Mouse (Mus musculus) lung, postnatal 36 days (tissue): ENCODE results near the gene Mns1.
"Not testable (repeated sequence)": the region's sequence is repeated elsewhere in the genome, so short reads cannot be mapped to it uniquely, and the experiment has no call there.

Source experiments
- DNase-seq: peaks from one replicate; pipeline ENCODE4 v3.0.0; 2022; ENCODE audit warnings: mixed read lengths

Gene Mns1

DNA sequence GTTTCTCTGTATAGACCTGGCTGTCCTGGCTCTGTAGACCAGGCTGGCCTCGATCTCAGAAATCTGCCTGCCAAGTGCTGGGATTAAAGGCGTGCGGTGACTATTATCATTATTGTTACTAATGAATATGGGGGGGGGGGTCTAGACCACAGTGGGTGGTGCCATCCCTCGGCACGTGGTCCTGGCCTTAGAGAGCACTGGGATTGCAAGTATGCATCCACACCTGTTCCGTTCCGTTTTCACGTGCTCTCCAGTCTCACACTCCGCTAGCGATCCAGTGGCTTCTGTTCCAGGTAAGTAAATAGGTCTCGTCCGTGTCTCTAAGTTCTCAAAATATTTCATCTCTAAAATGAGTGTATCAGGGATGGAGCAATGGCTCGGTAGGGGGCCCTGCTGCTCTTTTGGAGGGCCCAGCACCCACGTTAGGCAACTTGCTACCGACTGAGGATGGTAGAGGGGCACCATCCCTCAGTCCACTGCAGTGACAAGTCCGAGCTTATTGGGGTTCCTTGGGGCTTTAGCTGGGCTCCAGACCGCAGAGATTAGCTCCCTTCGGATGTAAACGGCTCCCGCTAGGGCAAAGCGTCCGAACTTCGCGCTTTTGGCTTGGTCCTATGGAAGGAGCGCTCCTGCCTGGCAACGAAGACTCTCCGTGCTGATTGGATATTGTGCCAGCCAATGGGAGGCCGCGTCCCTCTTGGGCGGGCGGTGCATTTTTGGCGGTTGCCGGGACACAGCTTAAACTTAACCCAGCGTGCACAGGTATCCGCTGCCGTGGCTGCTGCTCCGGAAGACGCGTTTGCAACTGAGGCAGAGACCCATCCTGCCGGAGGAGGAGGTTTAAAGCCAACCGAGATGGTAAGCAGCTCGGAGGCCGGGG, at the start of gene Mns1:
TSS of gene Mns1 (plus strand) at position 190 of the 880 bp plus-strand sequence.
- peak; percentile 96 for DNase-seq

DNA sequence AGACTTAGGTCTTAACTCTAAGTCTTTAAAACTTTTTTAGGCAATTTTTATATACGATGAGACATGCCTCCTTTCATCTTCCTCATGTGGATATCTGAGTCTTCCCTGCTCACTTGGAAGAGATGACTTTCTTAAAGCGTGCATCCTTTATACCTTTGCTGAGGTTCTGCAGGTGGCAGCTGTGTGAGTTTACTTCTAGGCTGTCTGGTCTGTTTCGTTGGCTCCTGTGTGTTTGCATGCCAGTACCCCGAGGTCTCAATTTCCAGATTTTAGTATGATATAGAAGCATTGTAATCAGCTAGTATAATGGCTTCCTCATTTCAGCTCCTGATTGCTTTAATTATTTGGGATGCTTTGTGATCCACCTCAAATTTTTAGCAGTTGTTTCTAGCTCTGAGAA, 48.9 kb upstream of the Mns1 start:
- DNase-seq: no peak

DNA sequence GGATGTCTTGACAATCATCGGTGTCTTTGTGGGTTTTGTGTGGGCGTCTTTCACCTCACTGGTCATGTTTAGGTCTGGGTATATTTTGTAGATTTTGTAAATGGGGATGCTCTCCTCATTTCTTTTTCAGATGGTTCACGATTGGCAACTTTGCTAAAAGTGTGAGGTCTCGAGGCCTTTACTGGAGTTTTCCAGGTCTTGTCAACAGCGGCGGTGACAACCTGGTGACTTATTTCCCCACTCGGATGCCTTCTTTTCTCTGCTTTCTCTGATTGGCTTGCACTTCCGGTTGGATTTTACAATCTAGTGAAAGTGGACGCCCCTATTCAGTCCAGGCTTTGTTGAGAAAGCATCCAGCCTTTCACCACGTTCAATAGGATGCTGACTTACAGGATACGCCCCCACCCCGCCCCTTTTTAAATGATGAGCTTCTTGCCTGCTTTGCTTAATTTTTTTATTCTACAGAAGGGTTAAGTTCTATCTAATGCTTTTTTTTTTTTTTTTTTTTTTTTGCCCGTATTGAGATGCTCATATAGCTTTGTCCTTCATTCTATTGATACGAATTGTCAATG, 48.3 kb upstream of the Mns1 start:
- DNase-seq: no peak

DNA sequence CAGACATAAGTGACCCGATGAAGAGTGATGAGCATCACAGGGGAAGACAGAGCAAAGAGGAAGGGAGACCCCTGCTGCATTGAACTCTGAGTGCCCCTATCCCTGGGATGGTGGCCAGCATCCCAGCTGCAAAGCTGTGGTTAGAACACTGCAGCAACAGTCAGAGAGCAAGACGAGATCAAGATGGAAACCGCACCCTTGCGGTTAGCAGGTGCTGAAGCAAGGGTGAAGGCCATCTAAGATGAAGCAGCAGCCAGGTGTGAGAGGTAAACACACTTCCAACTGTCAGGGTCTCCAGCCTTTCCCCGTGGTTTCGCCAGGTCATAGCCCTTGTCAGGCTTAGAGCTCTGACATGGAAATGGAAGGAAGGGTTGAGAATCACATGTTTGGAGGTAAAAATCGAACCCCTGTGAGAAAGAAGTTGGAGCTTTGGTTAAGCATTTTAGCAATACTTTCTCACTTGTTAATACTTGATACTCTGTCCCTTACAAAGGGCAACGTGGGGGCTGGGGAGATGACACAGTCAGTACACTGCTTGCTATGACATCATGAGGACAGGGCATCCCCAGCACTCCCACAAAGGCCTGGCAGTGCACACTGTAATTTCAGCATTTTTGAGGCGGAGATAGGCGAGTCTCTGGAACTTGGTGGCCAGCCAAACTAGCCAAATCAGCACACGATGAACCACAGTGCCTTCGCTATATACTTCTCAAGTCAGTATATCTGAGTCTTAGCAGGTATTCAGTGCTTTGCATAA, 47.3 kb upstream of the Mns1 start:
- no peak for DNase-seq

DNA sequence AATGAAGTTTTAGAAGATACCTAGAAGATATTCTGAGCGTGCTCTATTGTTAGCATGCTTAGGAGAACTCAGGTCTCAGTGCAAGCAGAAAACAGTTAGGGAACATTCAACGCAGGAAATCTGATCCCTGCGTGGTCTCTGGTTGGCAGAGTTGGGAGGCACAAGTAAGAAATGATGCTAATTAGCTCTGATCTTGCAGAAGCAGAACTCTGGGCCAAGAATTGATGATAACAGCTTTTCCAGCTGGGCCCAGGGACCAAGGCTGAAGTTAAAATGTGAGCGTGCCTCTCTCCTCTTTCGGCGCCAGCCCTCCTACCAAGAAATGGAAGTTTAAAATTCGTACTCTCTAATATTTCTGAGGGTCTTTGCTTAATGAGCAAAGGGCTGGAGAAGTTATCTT, 45.1 kb upstream of the Mns1 start:
- no peak for DNase-seq

DNA sequence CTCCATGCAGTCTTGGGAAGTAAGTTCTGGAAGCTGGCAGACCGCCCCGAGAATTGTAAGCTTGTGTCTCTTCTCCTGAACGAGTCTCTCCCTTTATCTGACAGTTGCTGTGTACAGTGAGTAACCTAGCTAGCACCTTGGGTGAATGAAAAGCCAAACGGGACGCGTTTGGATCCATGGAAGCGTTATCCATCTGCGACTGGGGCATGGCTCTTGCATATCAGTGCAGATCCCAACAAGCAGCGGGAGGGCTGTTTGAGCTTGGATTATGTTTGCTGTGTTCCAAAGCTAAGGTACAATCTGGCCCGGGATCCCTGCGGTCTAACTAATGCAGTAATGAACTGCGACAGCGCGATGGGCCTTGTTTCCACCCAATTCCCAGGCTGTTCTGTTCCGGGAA, 44.6 kb upstream of the Mns1 start:
- DNase-seq: no peak

DNA sequence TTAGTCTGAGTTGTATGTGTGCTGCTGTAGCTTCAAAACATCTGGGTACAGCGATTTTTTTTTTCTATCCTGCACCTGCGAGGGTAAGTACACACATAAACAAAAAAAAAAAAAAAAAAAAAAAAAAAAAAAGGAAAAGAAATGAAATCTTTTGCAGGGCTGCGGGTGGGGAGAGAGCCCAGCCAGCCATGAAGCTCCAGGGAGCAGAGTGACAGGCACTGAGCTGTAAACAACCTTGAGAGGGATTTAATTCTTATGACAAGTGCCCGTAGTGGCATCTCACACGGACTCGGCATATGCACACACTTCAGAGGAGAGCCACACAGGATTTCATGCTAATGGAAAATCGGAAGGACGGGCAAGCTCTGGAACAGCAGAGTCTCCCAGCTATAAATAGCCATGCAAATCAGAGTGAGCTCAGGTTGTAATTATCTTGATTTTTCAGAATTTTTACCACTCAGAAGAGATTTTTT, 43.9 kb upstream of the Mns1 start:
- no peak for DNase-seq

DNA sequence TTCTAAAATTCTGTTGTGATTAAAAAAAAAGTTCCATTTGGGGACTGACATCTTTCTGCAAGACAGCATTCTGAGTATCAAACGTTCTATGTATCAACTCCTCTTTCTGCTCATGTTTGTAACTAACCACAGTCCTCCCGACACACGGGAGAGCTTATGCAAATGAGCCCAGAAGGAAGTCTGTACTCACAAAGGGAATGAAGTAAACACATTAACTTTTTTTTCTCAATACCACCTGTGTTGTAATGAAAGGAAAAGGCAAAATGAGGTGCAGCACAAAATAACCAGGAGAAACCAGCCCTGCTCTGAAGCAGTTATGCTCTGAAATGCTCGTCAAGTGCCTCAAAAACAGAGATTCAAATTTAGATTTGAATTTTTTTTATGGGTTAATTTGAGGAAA, 37.7 kb upstream of the Mns1 start:
- no peak for DNase-seq

DNA sequence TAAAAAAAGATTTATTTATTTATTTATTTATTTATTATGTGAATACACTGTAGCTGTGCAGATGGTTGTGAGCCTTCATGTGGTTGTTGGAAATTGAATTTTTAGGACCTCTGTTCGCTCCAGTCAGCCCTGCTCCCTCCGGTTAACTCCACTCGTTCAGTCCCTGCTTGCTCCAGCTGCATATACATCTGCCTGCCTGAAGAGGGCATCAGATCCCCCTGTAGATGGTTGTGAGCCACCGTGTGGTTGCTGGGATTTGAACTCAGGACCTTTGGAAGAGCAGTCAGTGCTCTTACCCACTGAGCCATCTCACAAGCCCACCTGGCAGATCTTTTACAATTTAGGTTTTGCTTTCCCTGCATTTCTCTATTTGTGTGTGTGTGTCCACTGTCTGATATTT, 36.0 kb upstream of the Mns1 start:
- not testable (repeated sequence) for DNase-seq

DNA sequence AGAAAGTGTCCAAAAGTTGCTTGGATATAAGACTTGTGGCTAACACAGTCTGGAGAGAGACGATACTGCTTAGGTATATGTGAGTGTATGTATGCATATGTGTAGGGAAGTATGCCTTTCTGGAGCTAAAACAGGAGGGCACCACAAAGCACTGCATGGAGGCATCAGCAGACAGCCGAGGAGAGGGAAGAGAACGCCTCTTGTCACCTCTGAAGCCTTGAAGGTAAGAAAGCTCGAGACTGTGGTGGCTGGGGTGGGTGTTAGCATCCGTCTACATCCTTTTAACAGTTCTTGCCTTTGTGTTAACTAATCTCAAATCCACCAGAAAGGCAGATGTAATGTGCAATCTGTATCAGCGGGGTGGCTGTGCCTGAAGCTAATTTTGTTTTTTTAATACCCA, 34.4 kb upstream of the Mns1 start:
- no peak for DNase-seq

DNA sequence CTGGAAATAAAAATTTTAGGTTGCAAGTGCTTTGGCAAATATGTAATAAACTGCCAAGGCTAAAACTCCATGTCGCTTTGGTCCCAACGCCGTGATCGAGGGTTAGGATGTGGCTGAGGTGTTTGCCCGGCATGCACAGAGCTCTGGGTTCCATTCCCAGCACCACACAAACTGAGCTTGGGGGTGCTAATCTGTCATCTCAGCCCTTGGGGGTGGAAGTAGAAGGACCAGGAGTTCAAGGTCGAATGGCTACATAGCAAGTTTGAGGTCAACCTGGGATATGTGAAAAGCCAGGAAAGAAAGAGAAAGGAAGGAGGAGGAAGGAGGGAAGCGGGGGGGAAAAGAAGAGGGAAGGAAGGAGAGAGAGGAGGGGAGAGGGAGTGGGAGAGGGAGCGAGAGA, 33.4 kb upstream of the Mns1 start:
- no peak for DNase-seq

DNA sequence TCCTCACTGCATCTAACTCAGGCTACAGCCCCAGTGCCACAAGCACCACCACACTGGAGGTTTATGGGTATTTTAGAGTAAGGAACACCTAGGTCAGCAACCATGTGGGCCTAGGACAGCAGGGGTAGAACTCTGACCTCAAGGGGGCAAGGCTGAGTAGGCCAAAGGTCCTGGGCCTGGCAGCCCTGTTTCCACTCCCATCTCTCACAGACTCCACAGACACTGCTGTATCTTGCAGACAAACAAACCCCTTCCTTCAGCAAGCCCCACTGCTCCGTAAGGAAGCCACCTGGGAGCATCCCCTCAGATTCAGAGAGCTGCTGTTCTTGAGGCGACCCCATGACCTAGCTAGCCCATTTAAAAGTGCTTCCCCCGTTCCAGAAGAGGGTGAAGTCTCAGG, 32.9 kb upstream of the Mns1 start:
- no peak for DNase-seq

DNA sequence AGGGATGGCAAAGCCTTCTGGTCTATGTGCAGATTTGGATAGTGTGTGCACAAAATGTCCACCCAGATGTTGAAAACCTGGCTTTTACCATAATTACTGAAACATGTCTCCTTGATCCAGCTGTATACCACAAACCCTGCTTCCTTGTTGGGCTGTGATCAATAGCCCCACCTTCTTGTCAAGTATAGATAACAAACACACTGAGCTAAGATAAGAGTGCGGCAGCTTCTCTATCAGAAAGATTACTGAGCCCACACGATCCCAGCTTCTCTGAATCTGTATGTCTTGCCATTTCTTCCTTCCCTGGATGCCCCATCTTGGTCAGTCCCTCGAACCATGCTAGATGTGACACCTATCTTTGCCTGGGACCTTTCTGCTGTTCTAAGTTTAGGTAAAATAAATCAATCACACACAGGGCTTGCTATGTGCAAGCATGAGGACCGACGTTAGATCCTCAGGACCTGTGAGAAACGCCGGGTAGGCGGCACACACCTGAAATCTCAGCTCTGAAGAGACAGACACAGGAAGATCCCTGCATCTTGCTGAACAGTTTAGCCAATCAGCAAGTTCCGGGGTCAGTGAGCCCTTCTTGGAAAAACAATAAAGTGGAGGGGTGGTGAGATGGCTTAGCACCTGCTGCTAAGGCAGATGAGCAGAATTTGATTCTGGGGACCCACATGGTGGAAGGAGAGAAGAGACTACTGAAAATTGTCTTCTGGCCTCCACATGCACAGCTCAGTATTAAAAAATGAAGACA, 31.8 kb upstream of the Mns1 start:
- DNase-seq: no peak

DNA sequence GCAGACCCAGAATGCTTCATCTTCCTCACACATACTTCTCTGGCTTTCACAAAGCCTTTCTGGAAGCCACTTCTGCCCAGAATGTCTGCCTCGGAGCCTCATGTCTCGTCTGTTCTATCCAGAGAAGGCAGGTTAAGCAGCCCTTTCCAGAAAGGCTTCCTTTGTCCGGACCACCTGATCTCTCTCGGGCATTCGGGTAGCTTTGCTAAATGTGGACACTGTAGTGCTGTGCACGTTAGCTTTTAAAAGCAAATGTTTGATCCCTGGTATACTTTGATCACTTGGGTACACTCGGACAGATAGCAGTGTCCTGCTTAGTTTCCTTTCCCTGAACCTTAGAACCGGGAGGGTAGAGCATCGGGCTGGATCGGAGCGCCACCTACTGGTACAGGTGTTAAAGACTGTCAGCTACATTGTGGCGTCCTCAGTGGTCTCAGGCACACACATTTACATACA, 29.7 kb upstream of the Mns1 start:
- peak; percentile 84 for DNase-seq

DNA sequence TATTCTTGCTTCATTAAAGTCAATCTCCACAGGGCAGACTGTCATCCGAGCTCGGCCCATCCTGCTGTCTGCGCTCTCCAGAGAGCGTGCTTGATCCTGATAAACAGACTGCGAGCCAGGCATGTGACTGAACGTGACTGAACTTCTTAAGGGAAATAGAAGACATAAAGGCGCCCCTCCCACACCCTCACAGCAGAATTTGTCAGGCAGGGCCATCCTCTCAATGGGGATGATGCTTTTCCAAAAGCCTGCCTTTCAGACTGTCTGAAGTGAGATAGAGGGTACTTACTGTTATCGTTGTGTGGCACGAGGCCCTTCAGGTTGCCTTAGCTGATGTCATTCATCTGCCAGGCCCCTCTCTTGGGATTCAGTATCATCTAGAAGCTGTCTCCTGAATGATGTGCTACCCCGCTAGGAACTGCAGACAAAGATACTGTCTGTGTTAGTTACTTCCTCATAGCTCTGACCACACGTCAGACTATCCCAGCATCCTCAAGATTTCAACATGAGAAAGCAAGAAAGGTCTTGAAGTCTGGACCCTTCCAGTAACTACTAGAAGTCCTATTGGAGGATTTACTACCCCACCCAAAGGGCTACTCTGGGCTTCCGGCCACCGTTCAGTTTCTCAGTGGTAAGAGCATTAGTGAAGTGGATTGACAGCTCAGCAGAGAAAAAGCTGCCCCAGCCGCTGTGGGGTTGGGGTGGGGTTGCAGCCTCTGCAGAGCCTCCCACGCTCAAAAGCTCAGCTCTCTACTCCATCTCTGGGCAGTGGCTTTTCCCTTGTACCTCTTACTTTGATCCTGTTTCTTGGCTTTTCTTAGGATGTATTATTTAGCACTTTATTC, 28.2 kb upstream of the Mns1 start:
- peak; percentile 17 for DNase-seq

DNA sequence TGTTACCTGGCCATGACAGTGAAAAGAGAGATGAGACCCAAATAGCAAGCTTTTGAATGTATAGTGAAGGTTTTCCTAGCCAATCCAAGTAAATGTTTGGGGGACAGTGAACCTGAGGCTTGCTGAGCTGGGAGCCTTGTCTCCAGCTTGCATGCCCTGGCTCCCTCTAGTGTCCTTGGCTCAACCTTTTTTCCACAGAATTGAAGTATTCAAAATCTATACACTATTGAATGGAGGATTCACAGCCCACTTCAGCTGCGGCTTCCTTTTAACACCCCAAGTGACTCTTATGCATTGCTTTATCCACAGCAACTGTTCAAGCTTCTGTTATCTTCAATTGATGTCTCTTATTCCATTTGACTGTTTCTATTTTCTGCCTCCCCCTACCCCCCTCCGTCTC, 26.1 kb upstream of the Mns1 start:
- DNase-seq: no peak

DNA sequence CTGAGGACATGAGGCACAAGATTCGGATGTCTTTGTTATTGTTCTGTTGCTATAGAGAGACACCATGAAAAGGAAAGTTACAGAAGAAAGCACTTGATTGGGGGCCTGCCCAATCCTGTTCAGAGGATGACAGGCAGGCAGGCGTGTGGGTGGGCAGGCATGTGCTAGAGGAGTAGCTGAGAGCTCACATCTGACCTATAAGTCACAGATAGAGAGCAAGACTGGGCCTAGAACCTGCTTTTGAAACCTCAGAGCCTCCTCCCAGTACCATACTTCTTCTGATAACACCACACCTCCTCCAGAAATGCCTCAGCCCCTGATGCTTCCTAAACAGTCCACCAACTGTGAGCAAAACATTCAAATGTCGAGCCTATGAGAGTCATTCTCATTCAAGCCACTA, 19.4 kb upstream of the Mns1 start:
- DNase-seq: no peak

DNA sequence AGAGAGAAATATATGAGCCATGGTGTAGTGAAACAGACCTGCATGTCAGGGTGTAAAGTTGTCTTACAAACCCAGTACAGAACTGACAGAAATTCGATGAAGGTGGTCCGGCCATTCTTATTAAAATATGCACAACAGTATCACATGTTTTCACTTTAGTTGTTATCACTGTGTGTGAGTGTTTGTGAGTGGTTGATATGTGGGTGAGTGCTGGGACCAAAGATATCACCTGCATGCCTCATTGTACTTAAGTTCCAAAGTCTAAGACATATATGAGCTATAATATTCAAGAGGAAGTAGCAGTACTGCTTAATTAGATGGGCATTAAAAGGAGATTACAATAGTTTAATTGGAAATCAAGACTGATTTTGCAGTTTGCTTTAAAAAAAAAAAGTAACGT, 17.3 kb upstream of the Mns1 start:
- no peak for DNase-seq

DNA sequence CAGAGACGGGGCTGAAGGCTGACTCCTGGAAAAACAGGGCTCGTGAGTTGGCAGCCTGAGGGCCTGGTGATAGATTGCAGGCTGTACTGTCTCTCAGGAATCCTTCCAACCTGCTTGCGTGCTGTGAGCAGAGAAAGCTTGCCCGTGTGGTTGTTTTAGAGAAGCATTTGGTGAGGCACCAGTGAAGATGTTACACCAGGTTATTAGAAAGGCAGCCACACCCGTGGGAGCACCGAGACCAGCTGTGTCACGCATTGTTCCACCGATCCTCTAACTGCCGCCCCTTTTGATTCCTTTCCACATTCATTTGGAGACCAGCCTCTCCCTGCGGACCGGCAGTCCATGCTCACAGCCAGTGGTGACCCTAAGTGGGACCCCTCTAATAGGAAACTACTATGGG, 15.5 kb upstream of the Mns1 start:
- no peak for DNase-seq

DNA sequence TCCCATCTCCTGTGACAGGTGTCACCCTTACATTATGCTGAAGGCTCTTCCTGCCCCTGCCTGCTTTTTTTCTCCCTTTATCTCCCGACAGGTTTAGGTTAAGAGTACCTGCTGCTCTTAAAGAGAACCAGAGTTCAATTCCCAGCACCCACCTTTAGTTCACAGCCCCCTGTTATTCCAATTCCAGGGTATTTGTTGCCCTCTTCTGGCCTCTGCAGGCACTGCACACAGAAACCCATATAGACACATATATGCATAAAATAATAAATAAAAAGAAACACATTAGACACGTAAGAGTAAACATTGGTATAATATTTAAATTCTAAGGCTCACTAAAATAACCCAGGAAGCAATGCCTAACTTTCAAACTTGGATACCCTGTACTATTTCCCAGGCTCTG, 15.1 kb upstream of the Mns1 start:
- DNase-seq: no peak

DNA sequence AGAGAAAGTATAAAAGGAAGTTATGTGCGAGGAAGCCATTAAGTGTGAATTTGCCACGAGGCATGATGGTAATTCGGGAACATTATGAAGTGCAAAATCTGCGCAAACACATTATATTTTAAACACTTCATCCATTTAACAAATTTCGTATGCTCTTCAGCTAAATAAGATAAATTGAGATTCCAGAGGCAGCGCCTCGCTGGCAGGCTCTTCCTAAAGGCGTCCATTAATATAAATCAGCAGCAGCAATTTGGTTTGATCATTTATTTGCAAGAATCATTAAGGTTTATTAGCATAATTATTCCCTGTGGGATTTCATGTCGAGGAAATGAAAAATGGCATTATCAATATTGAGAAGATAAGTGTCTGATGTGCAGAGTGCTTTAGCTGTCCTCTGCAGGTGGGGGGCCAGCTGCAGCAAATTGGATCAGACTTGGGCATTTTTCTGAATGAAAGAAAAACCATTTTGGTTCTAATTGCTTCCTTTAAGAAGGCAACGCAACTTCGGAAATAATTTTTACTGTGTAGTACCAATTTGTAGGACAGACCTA, 12.4 kb upstream of the Mns1 start:
- no peak for DNase-seq

DNA sequence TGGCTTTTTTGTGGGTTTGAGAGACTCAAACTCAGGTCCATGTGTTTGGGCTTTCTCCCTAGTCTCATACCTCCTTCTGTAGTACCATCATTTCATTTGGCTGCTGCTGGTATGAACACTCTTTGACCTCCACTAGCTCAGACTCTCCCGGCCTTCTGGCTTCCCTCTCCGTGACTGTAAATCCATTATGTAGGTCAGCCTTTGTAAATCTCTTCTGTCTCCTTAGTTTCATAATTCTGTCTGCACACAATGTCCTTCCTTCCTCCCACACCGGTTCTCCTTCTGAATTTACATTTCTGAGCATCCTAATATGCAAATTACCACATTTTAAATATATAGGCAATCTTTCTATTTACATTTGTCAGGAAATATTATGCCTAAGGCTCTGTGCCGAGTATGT, 9.9 kb upstream of the Mns1 start:
- no peak for DNase-seq
